Mouse (Mus musculus): ENCODE results near the gene Atp6v0a1.
"Not testable (repeated sequence)": the region's sequence is repeated elsewhere in the genome, so short reads cannot be mapped to it uniquely, and the experiment has no call there.

The Atp6v0a1 gene

GRCm38 (mm10) chr11:100982087-100982486, 27.2 kb upstream of the Atp6v0a1 start:
- no peak for DNase-seq

- DNase-seq: peak; percentile 77
Measured at GRCm38 (mm10) chr11:100983125-100983777, 26.0 kb upstream of the Atp6v0a1 start.

GRCm38 (mm10) chr11:100983778-100984131, 25.5 kb upstream of the Atp6v0a1 start:
- no peak for DNase-seq

- no peak for DNase-seq
Measured at GRCm38 (mm10) chr11:100985607-100986006, 23.6 kb upstream of the Atp6v0a1 start.

- no peak for DNase-seq
Measured at GRCm38 (mm10) chr11:100988674-100989073, 20.6 kb upstream of the Atp6v0a1 start.

- no peak for DNase-seq
Measured at GRCm38 (mm10) chr11:100989666-100990065, 19.6 kb upstream of the Atp6v0a1 start.

GRCm38 (mm10) chr11:100991027-100991534, 18.2 kb upstream of the Atp6v0a1 start:
- no peak for DNase-seq

- DNase-seq: no peak
Measured at GRCm38 (mm10) chr11:100993437-100993836, 15.8 kb upstream of the Atp6v0a1 start.

GRCm38 (mm10) chr11:100994233-100994632, 15.0 kb upstream of the Atp6v0a1 start:
- DNase-seq: no peak

- DNase-seq: no peak
Measured at GRCm38 (mm10) chr11:100994655-100995054, 14.6 kb upstream of the Atp6v0a1 start.

GRCm38 (mm10) chr11:100996501-100996900, 12.8 kb upstream of the Atp6v0a1 start:
- DNase-seq: no peak

- no peak for DNase-seq
Measured at GRCm38 (mm10) chr11:100998836-100999235, 10.4 kb upstream of the Atp6v0a1 start.

- DNase-seq: no peak
Measured at GRCm38 (mm10) chr11:100999254-100999653, 10.0 kb upstream of the Atp6v0a1 start.

GRCm38 (mm10) chr11:101001875-101002552, 7.2 kb upstream of the Atp6v0a1 start:
- DNase-seq: not testable (repeated sequence)

- peak; percentile 59 for DNase-seq
Measured at GRCm38 (mm10) chr11:101003025-101003685, 6.1 kb upstream of the Atp6v0a1 start.

GRCm38 (mm10) chr11:101008206-101009045, 826 bp upstream of the Atp6v0a1 start:
- peak; percentile 55 for DNase-seq

- DNase-seq: peak; percentile 22
Measured at GRCm38 (mm10) chr11:101009888-101010784, 884 bp downstream of the Atp6v0a1 start.

GRCm38 (mm10) chr11:101011641-101012040, 2.4 kb downstream of the Atp6v0a1 start:
- no peak for DNase-seq

- no peak for DNase-seq
Measured at GRCm38 (mm10) chr11:101023371-101023770, 14.1 kb downstream of the Atp6v0a1 start.

- no peak for DNase-seq
Measured at GRCm38 (mm10) chr11:101024001-101024400, 14.7 kb downstream of the Atp6v0a1 start.

- DNase-seq: no peak
Measured at GRCm38 (mm10) chr11:101027121-101027520, 17.9 kb downstream of the Atp6v0a1 start.

- DNase-seq: no peak
Measured at GRCm38 (mm10) chr11:101029320-101029719, 20.1 kb downstream of the Atp6v0a1 start.

All from kidney, adult 9 months (tissue).